Mouse (Mus musculus): ENCODE results near the gene Prox1. TPM values are rescaled to one million over a fixed set of nuclear protein-coding genes. Genes with fewer than 3 reads are reported as not detected.

Prox1 gene
- polyA plus RNA-seq, 1 experiment from 2014 or later: 1.9 TPM

GRCm38 (mm10) chr1:190149233-190149741 is 21.2 kb downstream of the Prox1 start:
- peak overlapping the region; percentile 13; the same call in 1 of the 2 replicates for H3K4me2 ChIP-seq (ENCODE audit: low read depth, low read length)
- no peaks in the 10 kb centered on the region for H3K9me3 ChIP-seq (replicated peaks; ENCODE audit: control insufficient read depth, low read length)
- H3K9ac ChIP-seq (replicated peaks; ENCODE audit: low read length): no peak overlapping the region
- DNase-seq (ENCODE audit: low spot score) (no peak), ATAC-seq (replicated peaks; ENCODE audit: insufficient number of reproducible peaks, low FRiP score, low TSS enrichment, low read depth) (no peak)
- H3K4me1 ChIP-seq (ENCODE audit: control insufficient read depth, insufficient read depth, low read length): no peaks in the 10 kb centered on the region
- H3K27me3 ChIP-seq (ENCODE audit: control insufficient read depth, insufficient read depth, low read length): no peaks in the 10 kb centered on the region
- no peaks in the 10 kb centered on the region for H3K36me3 ChIP-seq (replicated peaks; ENCODE audit: control insufficient read depth, insufficient read depth, low read depth, low read length)
- no peak overlapping the region for H3K4me3 ChIP-seq (ENCODE audit: low read depth, low read length)
- H3K27ac ChIP-seq (replicated peaks; ENCODE audit: low read depth, low read length): no peak overlapping the region
- WGBS: 43% methylated on average over 17 of the region's 17 CpGs

DNA sequence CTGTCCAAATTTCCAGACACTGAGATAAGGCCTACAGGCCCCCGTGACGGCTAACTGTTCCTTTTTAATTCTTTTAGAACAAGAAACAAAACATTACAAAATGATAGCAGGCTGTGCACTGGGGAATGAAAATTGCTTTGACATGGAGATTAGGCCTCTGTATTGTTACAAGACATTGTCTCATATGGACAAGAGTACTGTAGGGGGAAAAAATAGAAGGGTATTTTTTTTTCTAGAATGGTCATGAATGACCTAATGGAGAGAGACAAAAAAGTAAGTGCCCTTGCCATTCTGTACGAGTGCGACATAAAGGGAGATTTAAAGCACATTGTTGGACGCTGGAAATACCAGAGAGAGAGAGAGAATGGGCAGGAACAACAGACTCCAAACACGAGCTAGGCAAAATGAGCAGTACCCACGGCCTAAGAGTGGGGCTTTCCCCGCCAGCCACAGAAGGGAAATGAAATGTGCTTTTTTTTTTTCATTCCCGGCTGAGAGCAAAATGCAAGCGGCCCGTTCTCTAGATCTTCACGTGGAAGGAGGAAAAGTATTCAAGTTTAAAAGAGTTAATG is 21.8 kb downstream of the Prox1 start:
- Histone ChIP-seq H3K27me3 (ENCODE audit: control insufficient read depth, insufficient read depth, low read length) (no peaks in the 10 kb centered on the region), H3K9ac (replicated peaks; ENCODE audit: low read length) (no peak overlapping the region), H3K36me3 (replicated peaks; ENCODE audit: control insufficient read depth, insufficient read depth, low read depth, low read length) (no peaks in the 10 kb centered on the region), H3K9me3 (replicated peaks; ENCODE audit: control insufficient read depth, low read length) (no peaks in the 10 kb centered on the region), H3K4me3 (ENCODE audit: low read depth, low read length) (no peak overlapping the region), H3K4me2 (ENCODE audit: low read depth, low read length) (no peak overlapping the region), H3K4me1 (ENCODE audit: control insufficient read depth, insufficient read depth, low read length) (no peaks in the 10 kb centered on the region), H3K27ac (replicated peaks; ENCODE audit: low read depth, low read length) (no peak overlapping the region)
- DNase-seq (ENCODE audit: low spot score): no peak
- 31% methylated on average over 12 of the region's 12 CpGs for WGBS
- ATAC-seq (replicated peaks; ENCODE audit: insufficient number of reproducible peaks, low FRiP score, low TSS enrichment, low read depth): no peak

GRCm38 (mm10) chr1:190147816-190148215 is 22.7 kb downstream of the Prox1 start:
- H3K27ac ChIP-seq (replicated peaks; ENCODE audit: low read depth, low read length): no peak overlapping the region
- H3K4me3 ChIP-seq (ENCODE audit: low read depth, low read length): no peak overlapping the region
- H3K4me1 ChIP-seq (ENCODE audit: control insufficient read depth, insufficient read depth, low read length): no peaks in the 10 kb centered on the region
- no peak overlapping the region for H3K4me2 ChIP-seq (ENCODE audit: low read depth, low read length)
- H3K36me3 ChIP-seq (replicated peaks; ENCODE audit: control insufficient read depth, insufficient read depth, low read depth, low read length): no peaks in the 10 kb centered on the region
- WGBS: 85% methylated on average over 6 of the region's 6 CpGs
- no peak overlapping the region for H3K9ac ChIP-seq (replicated peaks; ENCODE audit: low read length)
- no peaks in the 10 kb centered on the region for H3K9me3 ChIP-seq (replicated peaks; ENCODE audit: control insufficient read depth, low read length)
- ATAC-seq (replicated peaks; ENCODE audit: insufficient number of reproducible peaks, low FRiP score, low TSS enrichment, low read depth): no peak; the same call in 1 of the 2 replicates
- H3K27me3 ChIP-seq (ENCODE audit: control insufficient read depth, insufficient read depth, low read length): no peaks in the 10 kb centered on the region
- no peak for DNase-seq (ENCODE audit: low spot score)

- ATAC-seq (replicated peaks; ENCODE audit: insufficient number of reproducible peaks, low FRiP score, low TSS enrichment, low read depth): no peak
- no peak overlapping the region for H3K9ac ChIP-seq (replicated peaks; ENCODE audit: low read length)
- H3K9me3 ChIP-seq (replicated peaks; ENCODE audit: control insufficient read depth, low read length): no peaks in the 10 kb centered on the region
- no peaks in the 10 kb centered on the region for H3K27me3 ChIP-seq (ENCODE audit: control insufficient read depth, insufficient read depth, low read length)
- no peak overlapping the region for H3K4me2 ChIP-seq (ENCODE audit: low read depth, low read length)
- H3K27ac ChIP-seq (replicated peaks; ENCODE audit: low read depth, low read length): no peak overlapping the region
- DNase-seq (ENCODE audit: low spot score): no peak
- no peak overlapping the region for H3K4me3 ChIP-seq (ENCODE audit: low read depth, low read length)
- H3K36me3 ChIP-seq (replicated peaks; ENCODE audit: control insufficient read depth, insufficient read depth, low read depth, low read length): no peaks in the 10 kb centered on the region
- no peaks in the 10 kb centered on the region for H3K4me1 ChIP-seq (ENCODE audit: control insufficient read depth, insufficient read depth, low read length)
These were observed 26.1 kb downstream of the Prox1 start for GRCm38 (mm10) chr1:190144416-190144815.

DNA sequence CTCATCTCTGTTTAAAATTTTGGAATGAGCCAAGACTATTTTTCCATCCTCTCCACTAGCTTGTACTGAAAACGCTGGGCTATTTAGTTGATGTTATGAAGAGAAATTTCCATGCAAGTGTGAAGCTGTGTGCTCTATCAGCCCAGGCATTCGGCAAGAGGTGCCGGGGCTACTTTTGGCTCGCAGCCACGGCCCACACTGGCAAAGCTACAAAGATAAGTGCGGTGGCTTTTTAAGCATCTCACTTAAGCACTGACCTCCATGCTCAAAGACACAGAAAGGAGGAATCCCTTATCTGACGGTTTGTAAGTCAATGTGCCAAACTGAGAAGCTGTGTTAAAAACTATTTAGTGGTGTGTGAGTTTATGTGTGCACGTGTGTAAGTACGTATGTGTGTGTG is 26.9 kb downstream of the Prox1 start:
- Histone ChIP-seq H3K9ac (replicated peaks; ENCODE audit: low read length) (no peak overlapping the region), H3K27ac (replicated peaks; ENCODE audit: low read depth, low read length) (no peak overlapping the region), H3K36me3 (replicated peaks; ENCODE audit: control insufficient read depth, insufficient read depth, low read depth, low read length) (no peaks in the 10 kb centered on the region), H3K4me3 (ENCODE audit: low read depth, low read length) (no peak overlapping the region), H3K4me2 (ENCODE audit: low read depth, low read length) (no peak overlapping the region), H3K27me3 (ENCODE audit: control insufficient read depth, insufficient read depth, low read length) (no peaks in the 10 kb centered on the region), H3K4me1 (ENCODE audit: control insufficient read depth, insufficient read depth, low read length) (no peaks in the 10 kb centered on the region), H3K9me3 (replicated peaks; ENCODE audit: control insufficient read depth, low read length) (no peaks in the 10 kb centered on the region)
- 94% methylated on average over 9 of the region's 9 CpGs for WGBS
- no peak for ATAC-seq (replicated peaks; ENCODE audit: insufficient number of reproducible peaks, low FRiP score, low TSS enrichment, low read depth)
- no peak for DNase-seq (ENCODE audit: low spot score)

DNA sequence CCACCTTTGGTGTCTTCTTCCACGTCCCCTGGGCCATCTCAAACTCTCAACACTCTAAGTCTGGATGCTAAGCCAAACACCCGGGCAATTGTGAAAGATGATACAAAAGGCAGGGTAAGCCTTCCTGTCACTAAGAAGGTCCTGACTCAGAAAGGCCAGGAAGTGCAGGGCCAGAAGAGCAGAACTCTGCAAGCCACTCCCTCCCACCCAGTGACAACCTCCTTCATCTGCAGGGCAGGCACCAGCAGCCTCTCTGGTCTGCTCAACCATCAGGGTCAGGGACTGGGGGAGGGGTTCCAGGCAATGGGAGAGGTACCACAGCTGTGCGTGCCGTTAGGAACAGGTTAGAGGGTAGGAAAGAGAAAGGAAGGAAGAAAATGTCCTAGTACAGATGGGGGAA is 27.9 kb downstream of the Prox1 start:
- 26% methylated on average over 4 of the region's 4 CpGs for WGBS
- Histone ChIP-seq H3K36me3 (replicated peaks; ENCODE audit: control insufficient read depth, insufficient read depth, low read depth, low read length) (no peaks in the 10 kb centered on the region), H3K9ac (replicated peaks; ENCODE audit: low read length) (no peak overlapping the region), H3K27me3 (ENCODE audit: control insufficient read depth, insufficient read depth, low read length) (no peaks in the 10 kb centered on the region), H3K9me3 (replicated peaks; ENCODE audit: control insufficient read depth, low read length) (no peaks in the 10 kb centered on the region), H3K4me1 (ENCODE audit: control insufficient read depth, insufficient read depth, low read length) (no peaks in the 10 kb centered on the region), H3K4me3 (ENCODE audit: low read depth, low read length) (no peak overlapping the region), H3K27ac (replicated peaks; ENCODE audit: low read depth, low read length) (no peak overlapping the region), H3K4me2 (ENCODE audit: low read depth, low read length) (no peak overlapping the region)
- DNase-seq (ENCODE audit: low spot score) (no peak), ATAC-seq (replicated peaks; ENCODE audit: insufficient number of reproducible peaks, low FRiP score, low TSS enrichment, low read depth) (no peak)

DNA sequence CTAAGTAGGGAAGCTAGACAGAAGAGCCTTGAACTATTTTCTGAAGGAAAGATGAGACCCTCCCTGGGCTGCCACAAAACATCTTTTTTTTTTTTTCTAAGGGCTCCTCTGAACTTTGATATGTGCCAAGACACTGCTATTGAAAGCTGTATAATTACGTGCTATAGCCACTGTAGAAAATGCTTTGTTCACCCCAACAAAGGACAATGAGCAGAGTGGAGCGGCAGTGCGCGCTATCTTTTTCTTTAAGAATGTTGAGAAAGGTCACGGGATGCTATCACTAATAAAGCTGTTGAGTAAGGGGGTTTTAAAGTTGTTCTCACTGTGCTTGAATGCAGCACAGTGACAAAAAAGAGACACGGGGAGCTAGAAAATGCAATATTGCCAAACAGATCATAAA is 30.0 kb downstream of the Prox1 start:
- no peaks in the 10 kb centered on the region for H3K9me3 ChIP-seq (replicated peaks; ENCODE audit: control insufficient read depth, low read length)
- no peak for DNase-seq (ENCODE audit: low spot score)

GRCm38 (mm10) chr1:190139711-190140405 is 30.7 kb downstream of the Prox1 start:
- H3K9ac ChIP-seq (replicated peaks; ENCODE audit: low read length): no peak overlapping the region
- no peaks in the 10 kb centered on the region for H3K27me3 ChIP-seq (ENCODE audit: control insufficient read depth, insufficient read depth, low read length)
- H3K36me3 ChIP-seq (replicated peaks; ENCODE audit: control insufficient read depth, insufficient read depth, low read depth, low read length): no peaks in the 10 kb centered on the region
- WGBS: 70% methylated on average over 13 of the region's 13 CpGs
- H3K4me2 ChIP-seq (ENCODE audit: low read depth, low read length): no peak overlapping the region
- H3K9me3 ChIP-seq (replicated peaks; ENCODE audit: control insufficient read depth, low read length): no peaks in the 10 kb centered on the region
- DNase-seq (ENCODE audit: low spot score) (no peak), ATAC-seq (replicated peaks; ENCODE audit: insufficient number of reproducible peaks, low FRiP score, low TSS enrichment, low read depth) (no peak)
- no peak overlapping the region for H3K4me3 ChIP-seq (ENCODE audit: low read depth, low read length)
- H3K4me1 ChIP-seq (ENCODE audit: control insufficient read depth, insufficient read depth, low read length): no peaks in the 10 kb centered on the region
- H3K27ac ChIP-seq (replicated peaks; ENCODE audit: low read depth, low read length): no peak overlapping the region

More for the DNA sequence above, 30.0 kb downstream of the Prox1 start:
- Histone ChIP-seq H3K4me1 (ENCODE audit: control insufficient read depth, insufficient read depth, low read length) (no peaks in the 10 kb centered on the region), H3K36me3 (replicated peaks; ENCODE audit: control insufficient read depth, insufficient read depth, low read depth, low read length) (no peaks in the 10 kb centered on the region), H3K27me3 (ENCODE audit: control insufficient read depth, insufficient read depth, low read length) (no peaks in the 10 kb centered on the region), H3K4me3 (ENCODE audit: low read depth, low read length) (no peak overlapping the region), H3K27ac (replicated peaks; ENCODE audit: low read depth, low read length) (no peak overlapping the region), H3K4me2 (ENCODE audit: low read depth, low read length) (no peak overlapping the region), H3K9ac (replicated peaks; ENCODE audit: low read length) (no peak overlapping the region)
- 60% methylated on average over 6 of the region's 6 CpGs for WGBS
- ATAC-seq (replicated peaks; ENCODE audit: insufficient number of reproducible peaks, low FRiP score, low TSS enrichment, low read depth): no peak

All from embryonic facial prominence, embryonic 11.5 days (tissue).